Mouse (Mus musculus) heart, embryonic 12.5 days (tissue): ENCODE data around the gene Slc44a5. TPM values are rescaled to one million over a fixed set of nuclear protein-coding genes. Genes with fewer than 3 reads are reported as not detected.
"Not testable (repeated sequence)": the region's sequence is repeated elsewhere in the genome, so short reads cannot be mapped to it uniquely, and the experiment has no call there.

Experiments used
- ATAC-seq: fragments of 200-750 bp; cut with Nextera tagmentation; 2 replicates; pipeline ENCODE4 v1.8.0; 2017; ENCODE audit warnings: moderate TSS enrichment, moderate library complexity; ENCODE audit not compliant: insufficient number of reproducible peaks, low FRiP score
- H3K27ac ChIP-seq: fragments of 300-500 bp; sonication (generic); 2 replicates; pipeline ENCODE4 v1.5.1; 2016; ENCODE audit warnings: mild to moderate bottlenecking, moderate library complexity; ENCODE audit not compliant: poor library complexity, severe bottlenecking
- H3K27me3 ChIP-seq: fragments of 300-500 bp; sonication (generic); replicated peaks from 2 replicates; pipeline ENCODE4 v1.6.1; 2016; ENCODE audit warnings: mild to moderate bottlenecking, moderate library complexity
- H3K36me3 ChIP-seq: fragments of 300-500 bp; sonication (generic); 2 replicates; pipeline ENCODE4 v1.6.1; 2016; ENCODE audit warnings: mild to moderate bottlenecking, moderate library complexity
- H3K4me1 ChIP-seq: fragments of 300-500 bp; sonication (generic); replicated peaks from 2 replicates; pipeline ENCODE4 v1.6.1; 2016; ENCODE audit warnings: mild to moderate bottlenecking
- H3K4me2 ChIP-seq: fragments of 300-500 bp; sonication (generic); 2 replicates; pipeline ENCODE4 v1.6.1; 2016; ENCODE audit warnings: mild to moderate bottlenecking, moderate library complexity
- H3K4me3 ChIP-seq: fragments of 300-500 bp; sonication (generic); 2 replicates; pipeline ENCODE4 v1.5.1; 2016; ENCODE audit warnings: mild to moderate bottlenecking
- H3K9ac ChIP-seq: fragments of 300-500 bp; sonication (generic); 2 replicates; pipeline ENCODE4 v1.6.1; 2016; ENCODE audit warnings: mild to moderate bottlenecking, moderate library complexity
- H3K9me3 ChIP-seq: fragments of 300-500 bp; sonication (generic); replicated peaks from 2 replicates; pipeline ENCODE4 v1.6.1; 2016; ENCODE audit warnings: mild to moderate bottlenecking, moderate library complexity
- WGBS: fragments of 180-500 bp; shearing (Covaris S2); methylation state at CpG from one replicate; pipeline ENCODE4 v1.1.7; 2016; 5-methylcytosine and 5-hydroxymethylcytosine counted together
- polyA plus RNA-seq: library from polyadenylated mRNA; unstranded; fragments of >200 nt; fragmentation: Nextera tagmentation; extraction: Ambion mirVana; gene quantifications from 2 replicates; pipeline ENCODE4 v1.2.1, GENCODE M21; 2016

Gene Slc44a5
- polyA plus RNA-seq, 1 experiment from 2014 or later: 2.0 TPM

DNA sequence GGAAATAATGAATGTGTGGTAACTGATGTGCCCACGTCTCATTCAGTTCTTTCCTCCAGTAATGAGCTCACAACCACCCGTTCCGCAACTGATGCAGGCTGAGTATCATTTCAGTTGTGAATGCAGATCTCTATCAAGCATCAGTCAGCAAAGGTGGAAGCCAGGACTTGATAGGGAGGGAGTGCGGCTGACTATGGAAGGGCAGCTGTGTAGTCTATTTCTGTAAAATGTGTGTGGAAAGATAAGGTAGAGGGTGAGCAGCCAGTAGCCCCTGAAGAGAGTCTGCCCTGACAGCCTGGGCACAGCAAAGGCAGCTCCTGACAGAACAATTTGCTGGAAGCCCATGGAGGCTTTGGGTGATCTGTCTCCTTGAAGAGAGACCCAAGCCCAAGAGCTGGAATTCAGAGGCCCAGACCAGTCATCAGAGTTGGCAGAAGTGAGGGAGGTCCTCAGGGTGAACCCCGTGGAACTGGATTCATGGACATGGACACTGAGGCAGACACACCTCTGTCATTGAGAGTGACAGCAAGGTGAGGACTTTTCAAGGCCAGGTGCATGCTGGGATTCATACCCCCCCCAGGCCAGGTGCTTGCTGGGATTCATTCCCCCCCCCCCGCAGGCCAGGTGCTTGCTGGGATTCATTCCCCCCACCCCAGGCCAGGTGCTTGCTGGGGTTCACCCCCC, 157.3 kb downstream of the Slc44a5 start:
- no peaks in the 10 kb centered on the region for H3K9me3 ChIP-seq
- H3K27ac ChIP-seq: no peak overlapping the region
- no peaks in the 10 kb centered on the region for H3K27me3 ChIP-seq
- ATAC-seq: no peak
- 65% methylated on average over 6 of the region's 6 CpGs for WGBS
- H3K4me1 ChIP-seq: peaks cover 8% of the 10 kb centered on the region; the same call in 1 of the 2 replicates
- H3K9ac ChIP-seq: no peak overlapping the region
- H3K36me3 ChIP-seq: no peaks in the 10 kb centered on the region
- H3K4me2 ChIP-seq: no peak overlapping the region
- no peak overlapping the region for H3K4me3 ChIP-seq

DNA sequence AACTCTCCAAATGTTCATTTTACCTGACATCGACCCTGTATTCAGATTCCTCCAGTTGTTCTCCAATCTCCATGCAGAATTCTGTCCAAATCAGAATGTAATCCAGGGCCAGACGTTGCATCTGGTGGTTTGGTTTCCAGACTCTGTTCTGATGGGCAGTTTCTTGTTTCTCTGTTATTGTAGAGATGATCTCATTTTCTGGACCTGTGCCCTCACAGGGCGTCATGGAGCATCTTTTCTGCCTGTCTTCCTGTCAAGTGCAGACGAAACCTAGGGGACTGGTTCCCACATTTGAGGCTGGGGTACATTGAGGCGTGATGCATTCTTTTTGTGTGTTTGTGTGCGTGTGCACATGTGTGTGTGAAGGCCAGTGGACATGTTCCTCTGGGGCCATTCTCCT, 160.8 kb downstream of the Slc44a5 start:
- no peak overlapping the region for H3K4me2 ChIP-seq
- no peaks in the 10 kb centered on the region for H3K36me3 ChIP-seq
- 72% methylated on average over 6 of the region's 6 CpGs for WGBS
- no peak overlapping the region for H3K4me3 ChIP-seq
- ATAC-seq: no peak
- H3K4me1 ChIP-seq: peaks cover 8% of the 10 kb centered on the region; the same call in 1 of the 2 replicates
- no peak overlapping the region for H3K9ac ChIP-seq
- no peak overlapping the region for H3K27ac ChIP-seq
- H3K27me3 ChIP-seq: no peaks in the 10 kb centered on the region
- no peaks in the 10 kb centered on the region for H3K9me3 ChIP-seq

DNA sequence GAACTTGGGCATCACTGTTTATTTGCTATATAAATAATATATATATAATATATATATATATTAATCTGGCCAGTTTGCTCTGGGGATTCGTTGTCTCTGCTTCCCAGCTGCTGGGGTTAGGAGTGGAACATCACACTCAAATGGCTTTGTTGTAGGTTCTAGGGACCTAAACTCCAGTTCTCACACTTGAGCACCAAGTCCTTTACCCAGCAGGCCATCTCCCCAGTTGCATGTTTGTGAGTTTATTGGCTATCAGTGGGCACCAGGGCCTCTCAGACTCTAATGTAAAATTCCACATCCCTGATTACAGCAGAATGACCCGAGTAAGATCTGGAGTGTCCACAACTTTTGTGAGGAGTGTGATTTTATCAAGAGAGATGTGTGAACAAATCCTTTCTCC, 161.5 kb downstream of the Slc44a5 start:
- Histone ChIP-seq H3K27ac (no peak overlapping the region), H3K27me3 (no peaks in the 10 kb centered on the region), H3K4me3 (no peak overlapping the region), H3K4me1 (peaks cover 8% of the 10 kb centered on the region; the same call in 1 of the 2 replicates), H3K4me2 (no peak overlapping the region), H3K9ac (no peak overlapping the region), H3K36me3 (no peaks in the 10 kb centered on the region), H3K9me3 (no peaks in the 10 kb centered on the region)
- ATAC-seq: no peak
- WGBS: 60% methylated on average over 2 of the region's 2 CpGs

DNA sequence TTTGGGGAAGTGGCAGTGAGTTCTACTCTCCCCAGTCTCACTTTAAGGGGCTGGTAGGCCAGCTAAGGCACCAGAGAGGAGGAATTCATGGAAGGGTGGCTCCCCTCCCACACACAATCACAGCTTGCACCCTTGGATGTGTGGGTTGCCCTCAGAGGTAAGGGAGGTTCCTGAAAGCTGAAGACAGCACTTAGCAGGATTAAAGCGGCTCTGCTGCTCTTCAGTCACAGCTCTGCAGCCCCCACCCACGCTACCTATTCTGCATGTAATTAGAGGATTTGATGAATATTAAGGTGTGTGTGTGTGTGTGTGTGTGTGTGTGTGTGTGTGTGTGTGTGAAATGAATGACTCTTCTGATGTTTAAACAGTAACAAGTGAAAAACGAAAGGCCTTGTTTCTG, 163.3 kb downstream of the Slc44a5 start:
- Histone ChIP-seq H3K4me2 (no peak overlapping the region), H3K27me3 (no peaks in the 10 kb centered on the region), H3K4me3 (no peak overlapping the region), H3K36me3 (no peaks in the 10 kb centered on the region), H3K9ac (no peak overlapping the region), H3K9me3 (no peaks in the 10 kb centered on the region), H3K27ac (no peak overlapping the region), H3K4me1 (no peaks in the 10 kb centered on the region)
- WGBS: 56% methylated on average over 3 of the region's 3 CpGs
- no peak for ATAC-seq

DNA sequence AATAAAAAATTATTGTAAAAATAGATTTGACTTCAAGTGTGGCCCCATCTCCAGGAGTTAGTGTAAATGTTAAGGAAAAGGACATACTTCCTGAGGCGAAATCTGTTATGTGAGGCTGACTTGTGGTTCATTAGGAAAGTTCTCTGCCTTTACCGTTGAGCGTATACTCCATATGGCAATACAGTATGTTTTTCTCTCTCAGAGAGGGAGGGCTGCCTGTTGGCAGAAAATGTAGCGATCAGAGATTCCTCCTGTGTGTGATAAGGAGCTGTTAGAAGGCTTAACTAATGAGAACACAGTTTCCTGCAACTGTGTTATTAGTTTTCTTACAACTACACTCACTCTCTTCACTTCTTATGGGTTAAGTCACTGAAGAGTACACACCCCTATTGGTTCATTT, 168.1 kb downstream of the Slc44a5 start:
- Histone ChIP-seq H3K27ac (no peak overlapping the region), H3K4me2 (no peak overlapping the region), H3K9ac (no peak overlapping the region), H3K36me3 (no peaks in the 10 kb centered on the region), H3K4me1 (no peaks in the 10 kb centered on the region), H3K9me3 (no peaks in the 10 kb centered on the region), H3K4me3 (no peak overlapping the region), H3K27me3 (no peaks in the 10 kb centered on the region)
- WGBS: 50% methylated on average over 4 of the region's 4 CpGs
- ATAC-seq: no peak

DNA sequence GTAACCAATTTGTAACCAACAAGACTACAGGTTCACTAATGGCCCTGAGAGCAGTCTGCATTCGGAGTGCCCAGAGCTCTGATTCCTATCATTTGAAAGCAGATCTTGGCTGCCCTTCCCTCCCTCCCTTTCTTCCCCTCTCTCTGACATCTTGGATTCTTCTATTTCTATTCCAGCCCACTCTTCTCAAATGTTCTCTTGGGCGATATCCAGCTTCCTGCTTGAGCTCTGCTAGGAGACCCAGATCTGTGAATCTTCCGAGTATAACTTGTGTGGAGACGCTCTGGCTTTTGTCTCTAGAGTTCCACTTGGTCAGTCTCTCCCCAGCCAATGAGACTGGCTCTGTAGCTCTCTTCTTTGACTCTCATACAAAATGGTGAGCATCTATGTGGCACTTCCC, 169.4 kb downstream of the Slc44a5 start:
- 0 out of 2 replicates have a peak, but pooled peaks cover 4% of the 10 kb centered on the region for H3K9me3 ChIP-seq
- no peaks in the 10 kb centered on the region for H3K4me1 ChIP-seq
- no peak for ATAC-seq
- H3K4me3 ChIP-seq: no peak overlapping the region
- no peaks in the 10 kb centered on the region for H3K27me3 ChIP-seq
- no peak overlapping the region for H3K4me2 ChIP-seq
- WGBS: 75% methylated on average over 4 of the region's 4 CpGs
- no peaks in the 10 kb centered on the region for H3K36me3 ChIP-seq
- no peak overlapping the region for H3K27ac ChIP-seq
- H3K9ac ChIP-seq: no peak overlapping the region

DNA sequence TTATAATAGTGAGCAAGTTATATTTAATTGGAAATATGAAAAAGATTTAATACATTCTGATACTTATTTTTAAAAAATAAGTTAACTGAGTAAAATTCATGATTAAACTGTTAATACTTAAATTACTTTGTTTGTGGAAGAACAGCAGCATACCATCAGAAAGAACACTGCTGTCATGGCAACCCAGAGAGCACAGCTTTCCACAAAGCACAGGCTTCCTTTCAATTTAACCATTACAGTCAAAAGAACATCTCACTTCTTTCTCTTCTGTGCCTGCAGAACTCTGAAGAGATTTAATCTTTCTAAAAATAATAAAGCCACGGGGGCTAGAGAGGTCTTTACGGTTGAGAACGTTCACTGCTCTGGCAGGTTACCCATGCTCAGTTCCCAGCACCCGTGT, 172.5 kb downstream of the Slc44a5 start:
- Histone ChIP-seq H3K9me3 (0 out of 2 replicates have a peak, but pooled peaks cover 4% of the 10 kb centered on the region), H3K4me3 (no peak overlapping the region), H3K4me2 (no peak overlapping the region), H3K9ac (no peak overlapping the region), H3K36me3 (no peaks in the 10 kb centered on the region), H3K27ac (no peak overlapping the region), H3K4me1 (no peaks in the 10 kb centered on the region), H3K27me3 (no peaks in the 10 kb centered on the region)
- 69% methylated on average over 4 of the region's 4 CpGs for WGBS
- ATAC-seq: no peak

DNA sequence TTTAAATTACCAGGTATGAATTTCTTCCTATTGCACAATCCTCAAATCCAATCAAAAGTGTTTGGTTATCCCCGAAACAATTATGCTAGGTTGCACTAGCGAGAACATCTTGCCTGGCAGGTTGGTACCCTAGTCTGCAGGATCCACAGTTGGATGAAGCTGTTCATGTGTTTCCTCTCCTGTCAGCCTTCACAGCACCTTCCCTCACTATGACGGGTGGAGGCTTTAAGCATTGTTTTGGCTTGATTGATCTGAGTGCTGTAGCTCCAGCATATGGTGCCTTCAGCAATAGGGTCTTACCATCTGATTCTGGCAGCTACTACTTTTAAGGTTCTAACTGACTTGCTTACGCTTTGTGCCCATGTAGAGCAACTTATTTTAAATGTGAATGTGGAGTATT, 176.5 kb downstream of the Slc44a5 start:
- H3K36me3 ChIP-seq: no peaks in the 10 kb centered on the region
- ATAC-seq: no peak
- 0 out of 2 replicates have a peak, but pooled peaks cover 4% of the 10 kb centered on the region for H3K9me3 ChIP-seq
- H3K27me3 ChIP-seq: no peaks in the 10 kb centered on the region
- no peak overlapping the region for H3K9ac ChIP-seq
- no peak overlapping the region for H3K27ac ChIP-seq
- H3K4me2 ChIP-seq: no peak overlapping the region
- WGBS: 79% methylated on average over 4 of the region's 4 CpGs
- no peak overlapping the region for H3K4me3 ChIP-seq
- H3K4me1 ChIP-seq: no peaks in the 10 kb centered on the region

DNA sequence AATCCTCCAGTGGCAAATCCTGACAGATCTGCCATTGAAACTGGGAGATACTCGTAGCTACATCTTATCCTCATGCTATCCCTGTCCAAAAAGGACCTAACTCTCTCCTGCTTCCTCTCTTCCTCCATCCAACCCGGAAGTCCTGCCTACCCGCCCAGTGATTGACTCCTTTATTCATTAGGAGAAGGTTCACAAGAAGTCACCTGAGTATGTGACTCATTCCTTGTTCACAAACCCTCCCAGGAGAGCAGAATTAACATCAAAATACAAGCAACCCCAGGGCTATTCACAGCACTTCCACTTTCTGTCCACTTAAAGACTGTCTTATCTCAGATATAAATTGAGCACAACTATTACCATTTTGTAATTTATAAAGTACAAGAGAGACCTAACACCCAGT, 180.3 kb downstream of the Slc44a5 start:
- ATAC-seq, H3K36me3 ChIP-seq, H3K9ac ChIP-seq, H3K27ac ChIP-seq, H3K9me3 ChIP-seq, H3K27me3 ChIP-seq, H3K4me1 ChIP-seq, H3K4me3 ChIP-seq, H3K4me2 ChIP-seq: not testable (repeated sequence)
- WGBS: 71% methylated on average over 3 of the region's 3 CpGs

DNA sequence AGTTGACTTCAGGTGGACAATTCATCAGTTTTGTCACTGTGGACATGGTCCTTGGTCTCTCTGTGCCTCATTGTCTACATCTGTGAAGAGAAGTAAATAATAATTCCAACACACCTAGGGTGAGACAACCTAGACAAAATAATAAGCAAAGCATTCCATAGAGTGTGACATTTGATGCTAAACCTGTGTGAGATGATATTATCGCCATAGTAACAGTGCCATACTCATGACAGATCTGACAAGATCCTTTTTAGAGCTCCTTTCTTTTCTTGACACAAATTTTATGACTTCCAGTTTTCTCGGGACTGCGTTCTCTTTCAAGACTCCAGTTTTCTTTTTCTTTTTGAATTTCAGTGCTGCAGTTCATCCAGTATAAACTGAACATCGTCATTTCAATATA, 192.6 kb downstream of the Slc44a5 start:
- Histone ChIP-seq H3K9ac (no peak overlapping the region), H3K36me3 (no peaks in the 10 kb centered on the region), H3K4me3 (no peak overlapping the region), H3K9me3 (no peaks in the 10 kb centered on the region), H3K27ac (no peak overlapping the region), H3K4me2 (no peak overlapping the region), H3K4me1 (no peaks in the 10 kb centered on the region), H3K27me3 (no peaks in the 10 kb centered on the region)
- no peak for ATAC-seq
- 87% methylated on average over 4 of the region's 4 CpGs for WGBS

DNA sequence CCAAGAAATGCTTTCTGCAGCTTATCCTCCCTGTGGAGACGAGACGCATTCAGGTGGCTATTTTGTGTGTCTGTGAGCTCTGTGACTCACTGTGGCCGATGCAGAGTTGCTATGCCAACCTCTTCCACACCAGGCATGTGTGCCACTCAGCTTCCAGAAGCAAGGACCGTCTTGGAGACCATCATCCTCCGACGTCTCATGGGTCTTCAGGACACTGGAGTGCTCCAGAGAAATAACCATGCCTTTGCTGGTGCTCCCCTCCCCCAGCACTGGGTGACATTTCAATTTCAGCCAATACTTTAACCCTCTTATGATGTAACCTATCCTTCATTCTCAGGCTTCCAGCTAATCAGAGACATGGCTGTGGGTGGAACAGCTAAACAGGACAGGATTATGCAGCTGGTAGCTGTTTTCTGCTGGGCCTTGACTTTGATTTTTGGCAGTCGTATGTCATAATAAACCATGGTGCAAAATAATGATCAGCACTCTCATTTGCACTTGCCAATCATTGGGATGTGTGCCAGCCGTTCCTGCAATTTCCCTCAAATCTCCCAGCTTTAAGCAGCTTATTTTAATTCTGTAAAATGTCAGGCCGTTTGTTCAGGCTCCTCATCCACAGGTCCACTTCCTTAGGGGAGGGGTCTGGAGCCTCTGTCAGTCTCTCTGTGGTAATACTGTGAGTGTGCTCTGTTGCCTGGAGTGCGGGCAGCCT, 198.8 kb downstream of the Slc44a5 start:
- no peak overlapping the region for H3K9ac ChIP-seq
- H3K36me3 ChIP-seq: no peaks in the 10 kb centered on the region
- no peaks in the 10 kb centered on the region for H3K4me1 ChIP-seq
- no peak for ATAC-seq
- no peaks in the 10 kb centered on the region for H3K27me3 ChIP-seq
- WGBS: 62% methylated on average over 10 of the region's 10 CpGs
- no peaks in the 10 kb centered on the region for H3K9me3 ChIP-seq
- no peak overlapping the region for H3K4me3 ChIP-seq
- no peak overlapping the region for H3K4me2 ChIP-seq
- no peak overlapping the region for H3K27ac ChIP-seq
